Mouse (Mus musculus): ENCODE results near the gene Gps2.

GRCm38 (mm10) chr11:69904311-69904710 lies 9.4 kb upstream of the Gps2 start:
- TF ChIP-seq POLR2A (IDR thresholded peaks at IDR 0.05; ENCODE audit: extremely low read depth, insufficient read depth, low read length) (no peak), CTCF (IDR thresholded peaks at IDR 0.05; ENCODE audit: low read depth, low read length) (no peak)
